8 mouse cellular contexts compared by ENCODE assay signal in the genomic region with DNA sequence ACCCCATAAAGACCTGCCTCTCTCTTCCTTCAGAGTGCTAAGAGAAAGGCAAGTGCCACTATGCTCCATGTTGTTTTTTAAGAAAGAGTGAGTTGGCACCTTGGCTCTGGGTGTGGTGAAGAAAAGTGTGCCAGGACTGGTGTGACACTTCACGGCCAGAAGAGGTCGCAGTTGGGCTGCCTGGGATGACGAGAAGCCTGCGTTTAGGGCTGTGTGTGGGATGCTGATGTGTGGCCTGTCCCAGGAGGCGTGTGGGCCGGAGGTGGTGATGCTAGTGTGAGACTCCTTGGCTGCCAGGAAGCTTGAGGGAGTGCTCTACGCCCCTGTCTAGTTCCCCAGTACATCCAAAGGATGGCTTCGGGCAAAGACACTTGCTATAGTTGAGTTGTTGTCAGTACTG. TPM values are rescaled to one million over a fixed set of nuclear protein-coding genes. Genes with fewer than 3 reads are reported as not detected.
A peak's percentile ranks its signal among the peaks of the same experiment; 100 is the strongest.
DNase-seq lines count a peak whose midpoint lies in the region; ATAC-seq and TF ChIP-seq lines count a peak whose summit lies in the region.

No protein-coding gene starts in this region.

- H3K36me3 ChIP-seq in hindbrain, postnatal 0 days (ENCODE audit: insufficient read depth, low read length): no peaks in the 10 kb centered on the region
- H3K36me3 ChIP-seq in limb, embryonic 11.5 days (ENCODE audit: control insufficient read depth, insufficient read depth, low read length): no peaks in the 10 kb centered on the region
- H3K36me3 ChIP-seq in midbrain, embryonic 16.5 days (ENCODE audit: control insufficient read depth, insufficient read depth, low read length): no peaks in the 10 kb centered on the region
- H3K36me3 ChIP-seq in splenic B cell, adult 2 months (ENCODE audit: control insufficient read depth, insufficient read depth, low read length, poor library complexity, severe bottlenecking): no peaks in the 10 kb centered on the region

- no peak overlapping the region for H3K4me3 ChIP-seq in hindbrain, postnatal 0 days (ENCODE audit: low read length)
- H3K4me3 ChIP-seq in limb, embryonic 11.5 days (ENCODE audit: low read depth, low read length): no peak overlapping the region
- no peak overlapping the region for H3K4me3 ChIP-seq in midbrain, embryonic 16.5 days (ENCODE audit: low read depth, low read length)

- no peaks in the 10 kb centered on the region for H3K9me3 ChIP-seq in hindbrain, postnatal 0 days (ENCODE audit: low read length)
- H3K9me3 ChIP-seq in limb, embryonic 11.5 days (ENCODE audit: control insufficient read depth, low read length): no peaks in the 10 kb centered on the region
- no peaks in the 10 kb centered on the region for H3K9me3 ChIP-seq in midbrain, embryonic 16.5 days (replicated peaks; ENCODE audit: control insufficient read depth, low read length, poor library complexity, severe bottlenecking)

- DNase-seq in urinary bladder, postnatal 14 days (ENCODE audit: low spot score): peak; percentile 52
- DNase-seq in urinary bladder, postnatal 10 days (ENCODE audit: low spot score): no peak
- DNase-seq in cerebellum, adult 18-20 months: peak; percentile 56 to 74
- peak; percentile 62 for DNase-seq in forelimb bud, embryonic 11.5 days (ENCODE audit: low read depth, low spot score)
- DNase-seq in hindbrain, postnatal 0 days (ENCODE audit: low spot score): peak; percentile 74
- DNase-seq in limb, embryonic 11.5 days (ENCODE audit: low spot score): peak; percentile 77
- DNase-seq in splenic B cell, adult 2 months (ENCODE audit: low read depth, low spot score): peak; percentile 75

- 17% methylated on average over 8 of the region's 8 CpGs for WGBS in hindbrain, postnatal 0 days
- 17% methylated on average over 8 of the region's 8 CpGs for WGBS in limb, embryonic 11.5 days
- WGBS in midbrain, embryonic 16.5 days: 18% methylated on average over 8 of the region's 8 CpGs

- peak; percentile 38; the same call in 1 of the 2 replicates for ATAC-seq in hindbrain, postnatal 0 days
- ATAC-seq in limb, embryonic 11.5 days (ENCODE audit: insufficient number of reproducible peaks, low FRiP score, low TSS enrichment, low read depth): no peak
- peak; percentile 47; the same call in 1 of the 2 replicates for ATAC-seq in midbrain, embryonic 16.5 days

- TF ChIP-seq CTCF in hindbrain, postnatal 0 days (IDR thresholded peaks at IDR 0.05; ENCODE audit: low read depth): peak; percentile 92

- no peak overlapping the region for H3K4me2 ChIP-seq in hindbrain, postnatal 0 days (ENCODE audit: low read depth, low read length)
- H3K4me2 ChIP-seq in limb, embryonic 11.5 days (ENCODE audit: low read depth, severe bottlenecking): no peak overlapping the region
- no peak overlapping the region for H3K4me2 ChIP-seq in midbrain, embryonic 16.5 days (ENCODE audit: low read length)

- H3K9ac ChIP-seq in hindbrain, postnatal 0 days (replicated peaks; ENCODE audit: low read length): no peak overlapping the region
- H3K9ac ChIP-seq in limb, embryonic 11.5 days (ENCODE audit: low read length): no peak overlapping the region
- H3K9ac ChIP-seq in midbrain, embryonic 16.5 days (ENCODE audit: low read depth, low read length): no peak overlapping the region

- H3K27me3 ChIP-seq in hindbrain, postnatal 0 days (ENCODE audit: insufficient read depth, low read length): no peaks in the 10 kb centered on the region
- H3K27me3 ChIP-seq in limb, embryonic 11.5 days (ENCODE audit: control insufficient read depth, insufficient read depth, low read length): no peaks in the 10 kb centered on the region
- no peaks in the 10 kb centered on the region for H3K27me3 ChIP-seq in midbrain, embryonic 16.5 days (ENCODE audit: control insufficient read depth, insufficient read depth, low read depth, low read length)
- no peaks in the 10 kb centered on the region for H3K27me3 ChIP-seq in splenic B cell, adult 2 months (ENCODE audit: control insufficient read depth, insufficient read depth, low read length, poor library complexity, severe bottlenecking)

- peaks cover 9% of the 10 kb centered on the region; the same call in 1 of the 2 replicates for H3K4me1 ChIP-seq in hindbrain, postnatal 0 days (ENCODE audit: insufficient read depth, low read length)
- peaks cover 3% of the 10 kb centered on the region; the same call in 1 of the 2 replicates for H3K4me1 ChIP-seq in limb, embryonic 11.5 days (ENCODE audit: control insufficient read depth, insufficient read depth, low read length)
- peaks cover 22% of the 10 kb centered on the region for H3K4me1 ChIP-seq in midbrain, embryonic 16.5 days (ENCODE audit: control insufficient read depth, insufficient read depth, low read length)

- no peak overlapping the region for H3K27ac ChIP-seq in hindbrain, postnatal 0 days
- H3K27ac ChIP-seq in limb, embryonic 11.5 days (replicated peaks; ENCODE audit: low read depth, low read length): no peak overlapping the region
- no peak overlapping the region for H3K27ac ChIP-seq in midbrain, embryonic 16.5 days (ENCODE audit: low read length)

RNA-seq across cellular contexts. Expression of gene Wars, which starts 9.0 kb away (rescaled TPM):
- 114 and 123 TPM in 2 replicates for total RNA-seq in hindbrain, postnatal 0 days (2014; rRNA removed)
- polyA plus RNA-seq in hindbrain, postnatal 0 days (2015; fragmentation: Nextera tagmentation; extraction: Ambion mirVana): 92.4 and 95.4 TPM in 2 replicates
- polyA plus RNA-seq in limb, embryonic 11.5 days (2014; fragmentation: Nextera tagmentation; extraction: Ambion mirVana): 117 and 123 TPM in 2 replicates
- polyA plus RNA-seq in midbrain, embryonic 16.5 days (2015; fragmentation: Nextera tagmentation; extraction: Ambion mirVana): 105 and 109 TPM in 2 replicates

RNA-seq across cellular contexts. Expression of gene Wdr25, which starts 9.5 kb away (rescaled TPM):
- 5.8 and 7.4 TPM in 2 replicates for total RNA-seq in hindbrain, postnatal 0 days (2014; rRNA removed)
- polyA plus RNA-seq in hindbrain, postnatal 0 days (2015; fragmentation: Nextera tagmentation; extraction: Ambion mirVana): 4.7 and 5.4 TPM in 2 replicates
- polyA plus RNA-seq in limb, embryonic 11.5 days (2014; fragmentation: Nextera tagmentation; extraction: Ambion mirVana): 4.9 and 7.0 TPM in 2 replicates
- 4.9 and 6.3 TPM in 2 replicates for polyA plus RNA-seq in midbrain, embryonic 16.5 days (2015; fragmentation: Nextera tagmentation; extraction: Ambion mirVana)
